Mouse (Mus musculus) heart, adult 18-20 months (tissue): Measurements from ENCODE around the gene Robo1. TPM values are rescaled to one million over a fixed set of nuclear protein-coding genes. Genes with fewer than 3 reads are reported as not detected.

Source experiments
- DNase-seq, 2 experiments: peaks; one replicate each; pipeline ENCODE4 v3.0.0; 2021 to 2022; ENCODE audit warnings: mixed read lengths in 1 of 2
- total RNA-seq, 2 experiments: library from RNA; stranded (reverse); gene quantifications; 2 replicates each; pipeline ENCODE4 v1.2.3; 2021

Robo1 gene
- total RNA-seq, 2 experiments from 2014 or later = 0.79 to 1.6 TPM

DNA sequence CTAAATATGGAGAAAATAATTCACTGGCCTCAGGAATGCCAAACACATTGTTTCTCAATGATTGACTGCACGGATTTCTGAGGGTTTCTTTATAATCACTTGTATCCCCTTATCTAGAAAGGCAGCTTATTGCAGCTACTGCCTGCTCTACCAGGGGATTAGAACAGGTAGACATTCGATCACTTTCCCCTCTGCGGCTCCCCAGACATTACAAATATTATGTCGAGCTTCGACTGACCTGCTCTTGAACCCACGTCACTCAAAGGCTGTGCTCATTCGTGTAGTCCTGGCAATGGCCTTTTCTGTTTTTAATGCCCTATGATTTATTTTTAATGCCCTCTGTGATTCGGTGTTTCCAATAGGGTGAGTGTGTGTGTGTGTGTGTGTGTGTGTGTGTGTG, 521.4 kb downstream of the Robo1 start:
- no peak for DNase-seq

DNA sequence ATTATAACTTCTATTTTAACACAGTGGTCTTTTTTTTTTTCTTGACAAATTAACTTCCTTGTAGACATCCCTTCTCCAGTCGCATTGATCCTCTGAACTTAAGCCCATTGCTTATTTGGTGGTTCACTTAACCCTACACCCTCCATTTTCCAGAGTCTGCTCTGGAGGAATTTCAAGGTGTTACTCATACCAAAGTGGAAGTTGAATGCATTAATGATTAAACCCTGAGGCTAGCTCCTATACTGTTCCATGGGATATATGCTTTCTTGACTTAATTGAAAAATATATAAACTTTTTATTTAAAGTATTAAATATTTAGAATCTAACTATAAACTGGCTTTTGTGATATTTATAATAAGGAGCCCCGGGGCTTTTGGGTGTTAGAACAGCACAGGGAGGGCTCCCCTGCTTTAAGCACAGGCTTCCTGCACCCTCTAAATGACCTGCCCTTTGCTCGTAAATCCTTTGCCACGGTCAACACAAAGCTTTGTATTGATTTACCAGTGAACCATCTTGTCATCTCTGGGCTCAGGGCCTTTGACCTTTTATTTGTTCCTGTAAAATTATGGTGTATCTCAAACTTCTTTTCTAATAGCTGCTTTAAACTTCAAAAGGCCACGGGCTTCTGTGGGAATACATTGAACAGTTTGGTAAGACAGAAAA, 522.4 kb downstream of the Robo1 start:
- no peak for DNase-seq

DNA sequence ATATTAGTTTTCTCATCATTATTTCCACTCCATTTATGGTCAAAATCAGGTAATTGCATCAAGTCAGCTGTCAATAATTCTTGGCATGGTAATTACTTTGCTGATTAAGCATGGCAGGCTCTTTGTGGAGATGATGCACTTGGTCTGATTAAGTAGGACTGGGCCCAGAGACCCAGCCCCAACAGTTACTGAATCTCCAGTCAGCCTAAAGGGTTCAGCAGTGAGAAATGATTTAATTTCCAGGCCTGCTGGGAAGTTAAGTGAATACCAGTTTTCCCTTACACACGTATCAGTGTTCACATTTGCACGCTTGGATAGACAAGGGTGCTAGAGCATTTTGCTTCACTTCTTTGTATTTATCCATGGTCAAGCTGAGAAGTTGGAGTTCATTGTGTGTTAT, 526.2 kb downstream of the Robo1 start:
- DNase-seq = no peak

DNA sequence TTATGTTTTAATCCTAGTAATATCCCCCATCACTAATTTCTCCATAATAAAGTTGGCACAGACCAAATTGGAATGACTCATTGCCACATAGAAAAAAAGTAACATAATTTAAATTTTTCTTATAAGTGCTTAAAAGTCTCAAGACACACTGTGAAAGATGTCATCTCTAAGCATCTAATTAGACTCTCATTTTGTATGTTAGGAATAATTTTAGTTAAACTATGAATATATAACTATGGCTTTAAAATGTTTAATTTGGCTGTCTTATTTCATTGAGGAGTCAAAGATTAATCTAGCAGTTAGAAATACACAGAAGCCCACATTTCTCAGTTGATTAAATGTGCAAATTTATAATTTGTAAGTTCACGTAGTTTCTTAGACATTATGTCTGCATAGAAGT, 530.9 kb downstream of the Robo1 start:
- no peak for DNase-seq

DNA sequence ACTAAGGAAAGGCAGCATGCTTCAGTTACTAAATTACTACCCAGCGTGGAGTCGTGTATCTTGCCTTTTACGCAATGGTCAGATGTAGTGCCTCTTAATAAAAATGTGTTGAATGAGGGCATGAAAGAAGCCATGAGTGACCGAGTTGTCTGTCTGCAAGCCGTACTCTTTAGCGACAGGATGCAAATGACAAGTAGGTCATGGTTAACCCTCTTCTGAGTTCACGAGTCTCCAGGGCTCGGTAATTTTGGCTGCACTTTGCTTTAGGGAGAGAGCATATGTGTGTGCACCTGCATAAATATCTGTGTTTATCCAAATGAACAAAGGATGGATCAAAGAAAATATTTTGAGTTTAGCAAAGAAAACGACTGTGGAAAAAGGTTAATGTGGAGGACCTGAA, 533.0 kb downstream of the Robo1 start:
- no peak for DNase-seq

DNA sequence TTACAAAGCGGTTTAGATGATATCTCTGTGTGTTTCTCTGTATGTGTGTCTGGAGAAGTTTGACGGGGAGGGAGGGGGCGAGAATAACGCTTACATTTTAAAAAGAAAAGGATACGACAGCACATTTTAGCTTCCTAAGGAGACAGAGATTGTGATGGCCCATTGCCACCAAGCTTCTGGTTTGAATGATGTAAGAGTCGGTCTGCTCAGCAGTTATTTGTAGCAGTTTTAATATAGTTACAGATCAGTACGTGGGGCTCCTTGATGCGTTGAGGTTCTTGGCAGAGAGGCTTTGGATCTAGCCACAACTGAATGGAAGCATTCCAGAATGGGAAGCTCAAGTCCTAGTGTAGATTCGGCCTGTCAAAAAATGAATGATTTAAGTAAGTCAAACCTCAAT, 546.0 kb downstream of the Robo1 start:
- DNase-seq = peak in 1 of 2 experiments; percentile 12

DNA sequence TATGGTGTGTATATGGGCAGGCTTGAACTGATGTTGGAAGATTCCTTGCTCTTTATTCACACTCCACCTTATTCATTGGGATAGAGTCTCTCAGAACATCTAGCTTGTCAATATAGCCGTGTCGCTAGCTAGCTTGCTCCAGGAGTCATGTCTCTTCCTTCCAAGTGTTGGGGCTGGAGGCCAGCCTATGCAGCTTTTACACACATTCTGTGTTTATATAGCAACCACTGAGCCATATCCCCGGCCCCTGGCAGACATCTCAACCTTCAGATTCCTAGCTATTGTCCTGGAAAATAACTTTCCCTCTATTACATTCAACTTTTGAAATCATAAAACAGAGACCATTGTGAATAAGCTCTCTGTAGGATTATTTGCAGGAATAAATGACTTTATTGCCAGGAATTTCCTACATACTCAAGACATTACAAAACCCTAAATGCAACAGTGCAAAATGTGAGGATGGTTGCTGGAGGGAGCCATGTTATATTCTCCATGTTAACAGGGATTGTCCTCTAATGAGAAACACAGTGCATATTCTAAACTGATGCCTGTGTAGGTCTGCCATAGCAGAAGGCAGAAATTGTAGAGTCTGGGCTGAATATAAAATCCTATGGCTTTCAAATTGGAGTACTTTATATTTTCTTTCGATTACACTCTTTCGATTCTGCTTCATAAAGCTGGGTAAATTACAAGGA, 546.9 kb downstream of the Robo1 start:
- DNase-seq = no peak

DNA sequence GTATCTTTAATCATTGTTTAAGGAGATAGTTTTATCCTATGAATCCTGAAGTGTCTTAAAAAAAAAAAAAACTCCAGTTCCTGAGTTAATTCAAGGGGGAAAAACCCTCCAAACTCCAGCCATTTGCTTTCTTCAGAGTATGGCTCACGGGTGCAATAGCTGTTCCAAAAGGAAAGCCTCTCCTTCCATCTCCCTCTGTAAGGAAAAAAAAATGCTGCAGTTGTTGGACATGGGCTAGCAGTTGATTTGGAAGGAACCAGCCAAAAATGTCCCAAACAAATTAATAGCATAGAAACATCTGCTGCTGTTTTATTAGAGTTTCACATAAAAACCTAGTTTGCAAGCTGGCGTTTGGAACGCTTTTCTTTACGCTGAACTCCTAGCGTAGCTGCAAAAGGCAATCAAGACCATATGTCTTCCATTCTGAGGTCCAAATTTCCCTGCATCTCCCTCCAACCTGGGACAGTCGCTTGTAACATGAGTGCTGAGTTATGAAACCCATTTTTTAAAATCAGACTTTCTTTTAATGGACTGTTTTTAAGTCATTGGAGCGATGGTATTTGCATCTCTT, 553.7 kb downstream of the Robo1 start:
- no peak for DNase-seq

DNA sequence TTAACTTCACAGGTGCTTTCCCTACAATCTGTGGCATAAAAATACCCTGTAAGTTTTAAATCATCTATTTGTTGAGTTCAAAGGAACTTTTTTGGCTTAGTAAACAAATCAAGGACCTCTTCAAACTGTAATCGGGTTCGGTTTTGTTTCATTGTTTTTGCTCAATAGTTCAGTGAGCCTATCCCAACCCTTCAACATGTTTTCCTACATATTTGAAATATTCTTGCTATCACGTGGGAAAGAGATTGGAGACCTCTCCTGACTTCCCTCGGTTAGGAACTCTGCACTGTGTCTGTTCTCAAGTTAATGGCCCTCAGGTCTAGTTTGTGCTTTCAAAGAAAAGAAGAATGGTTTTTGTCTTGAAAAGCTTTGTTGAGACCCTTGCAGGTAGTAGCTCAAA, 557.9 kb downstream of the Robo1 start:
- DNase-seq = no peak

DNA sequence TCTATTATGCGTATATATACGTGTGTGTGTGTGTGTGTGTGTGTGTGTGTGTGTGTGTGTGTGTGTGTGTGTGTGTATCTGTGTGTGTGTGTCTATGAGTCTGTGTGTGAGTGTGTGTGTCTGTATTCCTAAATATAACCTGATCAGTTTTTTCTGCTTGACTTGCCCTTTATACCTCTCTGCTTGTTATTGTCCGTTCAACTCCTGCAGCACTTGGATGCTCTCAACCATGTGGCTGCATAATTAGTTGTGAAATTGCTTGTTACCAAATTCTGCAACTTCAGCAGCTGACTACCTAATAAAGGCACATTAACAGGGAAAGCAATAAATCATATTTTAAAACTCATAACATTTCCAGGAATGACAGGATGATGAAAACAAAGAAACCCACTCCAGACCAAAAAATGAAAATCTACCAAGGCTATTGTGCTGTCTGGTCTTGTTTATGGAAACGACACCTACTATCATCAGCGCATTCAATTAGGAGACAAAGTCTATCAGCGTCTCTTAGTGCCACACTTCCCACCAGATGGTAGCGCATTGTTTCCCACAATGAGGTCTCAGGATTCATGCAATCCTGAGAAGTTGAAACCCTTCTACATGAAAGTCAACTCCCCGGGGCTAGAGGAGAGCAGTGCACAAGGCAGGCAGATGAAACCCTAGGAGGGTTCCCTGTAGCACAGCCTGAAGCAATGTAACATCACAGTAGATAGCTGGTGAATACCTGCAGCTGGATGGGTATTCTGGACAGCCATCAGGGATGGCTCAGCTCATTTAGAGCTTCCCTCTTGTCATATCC, 567.0 kb downstream of the Robo1 start:
- no peak for DNase-seq

DNA sequence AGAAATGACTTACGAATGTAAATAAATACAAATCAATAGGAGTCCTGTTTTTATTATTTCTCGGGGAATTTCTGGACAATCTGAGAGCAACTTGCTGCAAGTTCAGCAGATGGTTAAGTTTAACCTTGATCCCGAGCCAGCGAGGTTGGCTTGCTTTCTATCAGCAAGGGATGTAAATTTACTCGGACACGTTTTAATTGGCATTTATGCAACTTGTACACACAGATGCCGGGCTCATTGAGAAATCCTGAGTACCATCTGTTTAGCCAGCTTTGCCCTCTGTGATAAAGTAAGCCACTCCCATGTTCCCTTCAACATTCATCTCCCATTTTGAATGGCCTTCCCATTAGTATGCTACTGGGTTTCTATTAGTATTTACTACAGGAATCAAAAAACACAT, 580.0 kb downstream of the Robo1 start:
- no peak for DNase-seq

DNA sequence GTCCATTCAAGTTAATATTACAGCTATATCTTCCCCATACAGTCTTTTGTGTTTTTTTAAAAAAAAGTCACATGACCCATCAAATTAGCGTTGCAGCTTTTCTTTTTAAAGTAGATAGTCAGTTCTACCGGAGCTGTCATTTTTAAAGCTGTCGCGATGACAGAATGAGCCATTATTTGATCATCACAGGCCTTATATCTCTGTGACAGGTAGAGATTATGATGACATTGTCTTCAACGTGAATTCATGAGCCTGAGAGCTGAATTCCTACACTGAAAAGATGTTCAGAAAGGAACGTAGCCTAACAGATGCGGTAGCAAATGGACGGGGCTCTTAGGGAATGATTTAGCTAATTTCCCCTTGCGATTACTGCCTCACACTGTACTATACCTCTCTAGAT, 581.3 kb downstream of the Robo1 start:
- DNase-seq = no peak

DNA sequence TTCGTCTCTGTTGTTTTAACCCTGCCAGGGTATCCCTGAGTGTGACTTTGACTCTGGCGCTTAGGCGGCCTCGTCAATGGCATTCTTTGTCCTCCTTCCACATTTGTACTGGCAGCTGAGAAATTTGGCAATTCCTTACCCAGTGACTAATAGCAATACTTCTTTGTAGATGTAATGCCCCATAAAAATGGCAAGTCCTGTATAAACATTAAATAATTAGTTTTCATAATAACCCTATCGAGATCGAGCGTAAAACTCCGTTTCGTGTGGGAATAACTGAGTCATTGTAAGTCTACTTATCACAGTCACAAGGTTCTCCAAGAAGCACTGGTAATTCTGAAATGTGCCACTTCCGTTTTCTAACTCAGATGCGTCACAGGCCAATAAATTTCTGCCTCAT, 589.0 kb downstream of the Robo1 start:
- peak; percentile 8 to 12 for DNase-seq

DNA sequence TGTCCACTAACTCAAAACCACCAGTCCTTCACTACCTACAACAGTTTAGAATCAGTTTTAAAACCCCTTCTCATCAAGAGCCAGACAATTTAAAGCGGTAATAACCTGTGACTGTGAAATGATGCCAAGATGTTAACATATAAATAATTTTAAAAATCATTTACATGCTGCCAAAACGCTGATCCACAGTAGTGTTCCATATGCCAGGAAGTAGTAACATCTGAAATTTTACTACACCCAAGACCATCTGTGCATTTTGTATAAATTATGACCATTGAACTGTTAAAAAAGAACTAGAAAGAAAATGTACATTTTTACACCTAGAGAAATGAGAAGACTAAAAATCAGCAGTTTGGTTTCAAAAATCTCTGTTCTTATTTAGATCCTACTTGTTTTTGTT, 600.8 kb downstream of the Robo1 start:
- DNase-seq = no peak

DNA sequence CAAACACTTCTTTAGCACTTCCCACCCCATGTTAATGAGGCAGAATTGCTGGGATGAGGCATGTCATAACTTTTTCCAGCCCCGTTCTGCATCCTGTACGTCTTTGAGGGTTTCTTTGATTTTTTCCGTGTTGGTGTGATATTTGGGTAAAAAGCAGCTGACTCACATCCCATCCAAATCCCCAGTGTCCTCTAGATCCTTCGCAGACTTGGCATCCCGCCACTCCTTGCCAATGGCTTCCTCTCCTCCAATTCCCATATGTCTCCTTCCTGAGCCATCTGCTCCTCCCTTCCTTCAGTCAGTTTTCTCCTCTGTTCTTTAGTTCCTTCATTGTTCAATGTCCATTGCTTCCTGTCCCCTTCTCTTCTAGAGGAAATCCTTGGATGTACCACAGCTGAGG, 605.0 kb downstream of the Robo1 start:
- DNase-seq = peak; percentile 18 to 20

DNA sequence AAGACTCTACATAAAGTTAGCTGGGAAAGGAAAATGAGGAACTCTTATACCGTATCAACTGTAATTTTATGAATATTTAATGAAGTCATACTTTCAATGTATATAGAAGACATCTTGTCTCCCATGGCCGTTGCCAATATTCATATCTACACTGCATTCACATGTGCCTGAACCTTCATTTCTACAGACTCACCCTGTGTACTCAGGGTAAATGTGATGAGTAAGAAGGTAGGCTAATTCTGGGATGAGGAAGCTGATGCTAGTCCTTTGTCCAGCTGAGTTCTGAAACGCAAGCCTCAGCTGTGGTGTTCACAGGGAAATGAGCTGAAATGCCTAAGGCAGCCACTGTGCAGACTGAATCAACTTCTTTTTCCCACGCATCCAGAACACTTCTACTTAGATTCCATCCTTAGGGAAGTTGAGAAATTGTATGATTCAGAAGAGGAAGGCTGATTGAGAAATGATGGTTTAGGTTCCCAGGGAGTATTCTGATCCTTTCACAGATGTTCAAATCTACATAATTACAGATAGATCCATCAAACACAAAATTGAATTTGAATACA, 606.0 kb downstream of the Robo1 start:
- DNase-seq = no peak

DNA sequence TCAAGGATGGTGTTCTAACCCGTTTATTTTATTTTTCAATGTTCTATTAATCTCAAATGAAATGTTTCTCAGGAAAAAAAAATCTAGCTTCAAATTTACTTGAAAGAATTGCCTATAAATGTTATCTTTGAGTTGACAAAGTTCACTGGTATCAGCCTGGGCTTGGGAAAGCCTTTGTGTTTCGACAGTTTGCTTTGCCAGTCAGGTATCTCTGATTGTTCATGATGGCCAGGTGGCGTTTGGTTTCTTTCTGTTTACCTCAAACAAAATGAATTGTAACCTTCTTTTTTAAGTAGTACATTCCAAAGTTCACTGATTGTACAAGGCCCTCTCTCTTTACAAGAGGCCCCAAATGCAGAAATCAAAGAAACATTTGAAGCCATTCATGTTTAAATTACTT, 611.9 kb downstream of the Robo1 start:
- no peak for DNase-seq

DNA sequence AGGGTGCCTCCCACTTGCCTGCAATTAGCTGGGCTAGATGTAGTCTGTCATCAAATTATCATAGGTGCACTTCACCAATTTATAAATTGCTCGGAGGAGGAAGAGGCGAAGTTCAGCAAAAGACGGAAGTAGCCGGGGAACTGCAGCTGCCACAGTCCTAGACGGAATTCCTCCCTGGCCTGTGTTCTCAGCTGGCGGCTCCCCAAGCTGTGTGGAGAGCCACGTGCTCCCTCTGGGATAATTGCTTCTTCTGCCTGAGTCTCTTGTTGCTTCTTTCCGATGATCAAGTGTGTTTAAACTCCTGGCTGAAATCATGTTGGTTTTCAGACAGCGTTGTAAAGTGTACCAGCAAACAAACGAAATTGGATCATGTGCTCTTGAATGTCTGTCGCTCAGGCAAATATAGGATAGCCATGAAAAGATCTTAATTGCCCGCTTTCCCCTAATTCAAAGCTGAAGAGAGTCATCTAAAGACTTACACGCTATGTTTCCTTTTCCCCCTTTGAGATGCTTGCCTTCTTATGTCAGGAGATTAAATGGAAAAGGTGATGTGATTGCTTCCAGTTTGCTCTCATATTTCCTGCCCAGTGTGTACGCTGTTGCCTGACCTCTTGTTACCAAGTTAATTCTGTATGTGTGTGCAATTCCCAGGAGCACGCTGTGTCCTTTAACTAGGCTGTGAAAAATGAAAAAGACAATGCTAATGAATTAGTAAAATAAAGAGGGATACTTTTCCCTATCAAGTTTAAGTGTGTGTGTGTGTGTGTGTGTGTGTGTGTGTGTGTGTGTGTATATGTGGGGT, 616.5 kb downstream of the Robo1 start:
- peak; percentile 81 to 82 for DNase-seq

DNA sequence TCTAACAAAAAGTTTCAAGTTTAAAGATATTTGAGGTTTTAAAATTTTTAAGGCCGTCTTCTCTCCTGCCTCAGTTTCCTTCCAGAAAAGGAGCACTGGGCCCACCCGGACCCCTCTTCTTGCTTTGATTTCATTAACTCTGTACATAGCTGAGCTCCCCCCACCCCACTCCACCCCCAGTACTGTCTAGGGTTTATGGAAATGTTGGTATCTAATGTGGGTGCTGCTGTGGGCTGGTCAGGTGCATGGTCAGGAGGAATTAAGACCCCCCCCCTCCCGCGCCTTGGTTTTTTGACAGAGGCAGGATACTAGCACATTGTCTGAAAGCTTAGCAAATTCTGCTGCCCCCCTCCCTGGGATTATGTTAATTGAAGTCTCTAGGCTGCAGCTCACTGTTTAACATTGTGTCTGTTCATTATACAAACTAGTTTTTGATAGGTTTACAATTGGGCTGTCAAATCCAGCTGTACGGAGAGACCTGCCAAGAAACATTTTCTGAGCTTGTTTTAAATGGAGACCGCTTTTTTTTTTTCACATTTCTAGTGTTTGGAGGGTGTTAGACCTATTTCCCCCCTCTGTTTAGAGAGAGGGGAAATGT, 620.5 kb downstream of the Robo1 start:
- no peak for DNase-seq

DNA sequence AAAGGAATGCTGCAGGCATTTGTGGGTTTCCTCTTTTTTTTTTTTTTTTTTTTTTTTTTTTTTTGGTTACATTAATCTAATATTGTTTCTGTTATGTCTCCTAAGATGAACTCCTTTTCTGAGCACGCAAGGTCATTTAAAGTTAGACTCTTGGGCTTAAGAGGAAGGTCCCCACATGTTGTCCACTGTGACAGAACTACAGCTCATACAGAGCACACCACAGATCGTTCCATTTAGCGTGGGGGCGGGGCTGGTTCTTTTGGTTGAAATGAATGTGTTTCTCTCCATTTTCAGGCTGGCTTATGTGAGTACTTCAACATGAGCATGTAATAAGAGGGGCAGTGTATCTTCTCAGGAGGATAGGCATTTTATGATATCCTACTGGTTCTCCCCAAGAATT, 622.8 kb downstream of the Robo1 start:
- DNase-seq = no peak

DNA sequence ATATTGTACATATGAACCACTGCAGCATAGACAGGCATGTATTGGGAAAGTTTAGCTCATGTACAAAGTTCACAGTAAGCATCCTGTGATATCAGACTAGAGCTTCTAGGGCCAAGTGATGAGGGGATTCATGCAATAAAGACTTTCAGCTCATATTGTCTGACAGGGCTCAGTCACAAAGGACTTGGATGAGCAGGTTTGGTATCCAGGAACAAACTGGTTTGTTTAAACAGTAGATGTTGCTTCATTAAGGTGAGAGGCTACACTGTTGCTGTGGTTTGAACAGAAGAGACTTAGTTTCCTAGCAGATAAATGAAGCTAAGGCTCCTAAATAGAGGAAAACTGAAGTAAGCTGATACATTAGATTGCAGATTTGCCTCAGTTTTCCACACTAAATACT, 626.8 kb downstream of the Robo1 start:
- DNase-seq = no peak
